Mouse (Mus musculus): ENCODE measurements around the gene Ldhc. TPM values are rescaled to one million over a fixed set of nuclear protein-coding genes. Genes with fewer than 3 reads are reported as not detected.
A peak's percentile ranks its signal among the peaks of the same experiment; 100 is the strongest.
"Not testable (repeated sequence)": the region's sequence is repeated elsewhere in the genome, so short reads cannot be mapped to it uniquely, and the experiment has no call there.

Gene Ldhc
- polyA plus RNA-seq, 1 experiment from 2014 or later = not detected

GRCm38 (mm10) chr7:46871988-46872387 is 11.0 kb downstream of the Ldhc start:
- Histone ChIP-seq H3K4me3 (no peak overlapping the region), H3K9ac (no peak overlapping the region), H3K4me2 (no peak overlapping the region), H3K36me3 (no peaks in the 10 kb centered on the region), H3K9me3 (no peaks in the 10 kb centered on the region), H3K4me1 (no peaks in the 10 kb centered on the region), H3K27me3 (replicated peaks) (no peaks in the 10 kb centered on the region), H3K27ac (replicated peaks) (no peak overlapping the region)
- WGBS = 60% methylated on average over 4 of the region's 4 CpGs
- no peak for ATAC-seq (ENCODE audit: extremely low read depth, insufficient number of reproducible peaks, low FRiP score, low TSS enrichment)

- H3K9me3 ChIP-seq = no peaks in the 10 kb centered on the region
- no peak overlapping the region for H3K4me3 ChIP-seq
- H3K27ac ChIP-seq (replicated peaks) = no peak overlapping the region
- WGBS = 52% methylated on average over 4 of the region's 4 CpGs
- H3K27me3 ChIP-seq (replicated peaks) = no peaks in the 10 kb centered on the region
- H3K4me2 ChIP-seq = no peak overlapping the region
- H3K4me1 ChIP-seq = no peaks in the 10 kb centered on the region
- no peaks in the 10 kb centered on the region for H3K36me3 ChIP-seq
- H3K9ac ChIP-seq = no peak overlapping the region
- ATAC-seq (ENCODE audit: extremely low read depth, insufficient number of reproducible peaks, low FRiP score, low TSS enrichment) = no peak
Measured at GRCm38 (mm10) chr7:46876841-46877240, 15.8 kb downstream of the Ldhc start.

- Histone ChIP-seq H3K27ac (replicated peaks) (no peak overlapping the region), H3K9me3 (no peaks in the 10 kb centered on the region), H3K27me3 (replicated peaks) (no peaks in the 10 kb centered on the region), H3K4me3 (no peak overlapping the region), H3K9ac (no peak overlapping the region), H3K4me1 (no peaks in the 10 kb centered on the region), H3K36me3 (no peaks in the 10 kb centered on the region), H3K4me2 (no peak overlapping the region)
- 56% methylated on average over 6 of the region's 6 CpGs for WGBS
- ATAC-seq (ENCODE audit: extremely low read depth, insufficient number of reproducible peaks, low FRiP score, low TSS enrichment) = no peak
Measured at GRCm38 (mm10) chr7:46877255-46877654, 16.3 kb downstream of the Ldhc start.

GRCm38 (mm10) chr7:46879851-46880250 is 18.8 kb downstream of the Ldhc start:
- WGBS = 89% methylated on average over 5 of the region's 5 CpGs
- ATAC-seq (ENCODE audit: extremely low read depth, insufficient number of reproducible peaks, low FRiP score, low TSS enrichment) = no peak
- H3K36me3 ChIP-seq = peaks cover 2% of the 10 kb centered on the region

GRCm38 (mm10) chr7:46880992-46881391 is 20.0 kb downstream of the Ldhc start:
- 52% methylated on average over 2 of the region's 2 CpGs for WGBS
- no peak overlapping the region for H3K9ac ChIP-seq
- no peak overlapping the region for H3K4me2 ChIP-seq
- no peak overlapping the region for H3K4me3 ChIP-seq
- no peak for ATAC-seq (ENCODE audit: extremely low read depth, insufficient number of reproducible peaks, low FRiP score, low TSS enrichment)
- no peak overlapping the region for H3K27ac ChIP-seq (replicated peaks)
- H3K27me3 ChIP-seq (replicated peaks) = no peaks in the 10 kb centered on the region
- no peaks in the 10 kb centered on the region for H3K9me3 ChIP-seq
- H3K4me1 ChIP-seq = no peaks in the 10 kb centered on the region
- H3K36me3 ChIP-seq = peaks cover 14% of the 10 kb centered on the region

More at GRCm38 (mm10) chr7:46879851-46880250, 18.8 kb downstream of the Ldhc start:
- H3K9ac ChIP-seq = no peak overlapping the region
- no peaks in the 10 kb centered on the region for H3K4me1 ChIP-seq
- no peaks in the 10 kb centered on the region for H3K9me3 ChIP-seq
- H3K4me3 ChIP-seq = no peak overlapping the region
- H3K4me2 ChIP-seq = no peak overlapping the region
- H3K27me3 ChIP-seq (replicated peaks) = no peaks in the 10 kb centered on the region
- H3K27ac ChIP-seq (replicated peaks) = no peak overlapping the region

GRCm38 (mm10) chr7:46881941-46882340 is 20.9 kb downstream of the Ldhc start:
- not testable (repeated sequence) for H3K4me2 ChIP-seq; H3K27ac ChIP-seq (replicated peaks); H3K27me3 ChIP-seq (replicated peaks); H3K9ac ChIP-seq; H3K4me3 ChIP-seq; H3K4me1 ChIP-seq; H3K9me3 ChIP-seq; ATAC-seq (ENCODE audit: extremely low read depth, insufficient number of reproducible peaks, low FRiP score, low TSS enrichment)
- H3K36me3 ChIP-seq = peaks cover 23% of the 10 kb centered on the region
- 74% methylated on average over 8 of the region's 8 CpGs for WGBS

- Histone ChIP-seq H3K27ac (replicated peaks) (no peak overlapping the region), H3K36me3 (peaks cover 37% of the 10 kb centered on the region), H3K9me3 (no peaks in the 10 kb centered on the region), H3K4me3 (no peak overlapping the region), H3K9ac (no peak overlapping the region), H3K4me2 (no peak overlapping the region), H3K27me3 (replicated peaks) (no peaks in the 10 kb centered on the region), H3K4me1 (no peaks in the 10 kb centered on the region)
- ATAC-seq (ENCODE audit: extremely low read depth, insufficient number of reproducible peaks, low FRiP score, low TSS enrichment) = no peak
- 68% methylated on average over 3 of the region's 3 CpGs for WGBS
Measured at GRCm38 (mm10) chr7:46883304-46883703, 22.3 kb downstream of the Ldhc start.

DNA sequence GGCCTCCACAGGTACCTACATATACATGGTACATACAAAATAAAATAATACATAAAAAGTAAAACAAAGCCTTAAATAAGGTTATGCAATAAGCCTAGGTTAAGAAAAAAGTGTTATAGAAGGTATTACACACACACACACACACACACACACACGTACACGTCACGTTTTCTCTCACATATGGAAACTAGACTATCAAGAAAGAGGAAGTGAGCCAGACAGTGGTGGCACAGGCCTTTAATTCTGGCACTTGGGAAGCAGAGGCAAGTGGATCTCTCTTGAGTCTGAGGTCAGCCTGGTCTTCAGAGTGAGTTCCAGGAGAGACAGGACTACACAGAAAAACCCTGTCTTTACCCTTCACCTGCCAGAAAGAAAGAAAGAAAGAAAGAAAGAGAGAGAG is 34.5 kb downstream of the Ldhc start:
- H3K36me3 ChIP-seq = peaks cover 98% of the 10 kb centered on the region
- no peak for ATAC-seq (ENCODE audit: extremely low read depth, insufficient number of reproducible peaks, low FRiP score, low TSS enrichment)
- no peak overlapping the region for H3K4me3 ChIP-seq
- H3K9ac ChIP-seq = no peak overlapping the region
- H3K4me1 ChIP-seq = no peaks in the 10 kb centered on the region
- whole genome bisulfite sequencing = 78% methylated on average over 3 of the region's 3 CpGs
- no peaks in the 10 kb centered on the region for H3K27me3 ChIP-seq (replicated peaks)
- no peak overlapping the region for H3K4me2 ChIP-seq
- no peaks in the 10 kb centered on the region for H3K9me3 ChIP-seq
- H3K27ac ChIP-seq (replicated peaks) = no peak overlapping the region

DNA sequence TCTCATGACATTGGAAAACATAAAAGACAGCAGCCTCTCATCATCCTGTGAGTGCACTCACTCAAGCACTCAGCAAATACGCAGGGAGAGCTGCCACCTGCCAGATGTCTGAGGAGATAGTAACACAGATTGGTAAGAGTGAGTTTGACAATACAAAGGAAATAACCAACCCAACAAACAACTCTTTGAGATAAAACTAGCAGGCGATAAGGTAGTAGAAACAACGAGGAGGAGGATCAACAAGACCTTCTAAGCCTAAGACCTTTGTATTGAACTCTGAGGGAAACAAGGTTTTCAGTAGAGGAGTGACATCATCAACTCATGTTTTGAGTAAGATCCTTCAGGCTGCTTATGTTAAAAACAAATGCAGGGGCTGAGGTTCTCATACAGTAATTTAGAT is 38.3 kb downstream of the Ldhc start:
- Histone ChIP-seq H3K9ac (no peak overlapping the region), H3K36me3 (peaks cover 96% of the 10 kb centered on the region), H3K4me3 (no peak overlapping the region), H3K27ac (replicated peaks) (no peak overlapping the region), H3K4me2 (no peak overlapping the region), H3K4me1 (peaks cover 6% of the 10 kb centered on the region; the same call in 1 of the 2 replicates), H3K9me3 (no peaks in the 10 kb centered on the region), H3K27me3 (replicated peaks) (no peaks in the 10 kb centered on the region)
- 75% methylated on average over 3 of the region's 3 CpGs for WGBS
- ATAC-seq (ENCODE audit: extremely low read depth, insufficient number of reproducible peaks, low FRiP score, low TSS enrichment) = no peak

DNA sequence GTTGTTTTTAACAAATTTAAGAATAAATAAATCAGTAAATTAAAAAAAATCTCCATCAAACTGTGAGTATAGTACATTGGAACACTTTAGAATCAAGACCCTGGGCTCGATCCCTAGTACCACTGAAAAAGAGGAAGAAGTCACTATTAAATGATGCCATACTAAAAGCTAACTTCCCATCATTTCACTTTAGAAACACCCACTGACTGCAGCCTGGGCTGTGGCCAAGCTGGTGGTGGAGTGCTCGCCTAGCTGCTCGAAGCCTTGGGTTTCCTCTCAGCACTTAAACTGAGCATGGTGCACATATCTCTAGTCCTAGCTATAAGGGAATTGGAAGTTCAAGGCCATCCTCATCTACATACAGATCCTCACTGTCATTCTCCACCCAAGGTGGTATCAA is 50.2 kb downstream of the Ldhc start:
- H3K9me3 ChIP-seq = no peaks in the 10 kb centered on the region
- no peaks in the 10 kb centered on the region for H3K27me3 ChIP-seq (replicated peaks)
- no peak overlapping the region for H3K4me2 ChIP-seq
- H3K36me3 ChIP-seq = peaks cover 78% of the 10 kb centered on the region
- H3K4me3 ChIP-seq = no peak overlapping the region
- no peak overlapping the region for H3K27ac ChIP-seq (replicated peaks)
- WGBS = 92% methylated on average over 3 of the region's 3 CpGs
- H3K4me1 ChIP-seq = 0 out of 2 replicates have a peak, but pooled peaks cover 3% of the 10 kb centered on the region
- no peak overlapping the region for H3K9ac ChIP-seq
- no peak for ATAC-seq (ENCODE audit: extremely low read depth, insufficient number of reproducible peaks, low FRiP score, low TSS enrichment)

DNA sequence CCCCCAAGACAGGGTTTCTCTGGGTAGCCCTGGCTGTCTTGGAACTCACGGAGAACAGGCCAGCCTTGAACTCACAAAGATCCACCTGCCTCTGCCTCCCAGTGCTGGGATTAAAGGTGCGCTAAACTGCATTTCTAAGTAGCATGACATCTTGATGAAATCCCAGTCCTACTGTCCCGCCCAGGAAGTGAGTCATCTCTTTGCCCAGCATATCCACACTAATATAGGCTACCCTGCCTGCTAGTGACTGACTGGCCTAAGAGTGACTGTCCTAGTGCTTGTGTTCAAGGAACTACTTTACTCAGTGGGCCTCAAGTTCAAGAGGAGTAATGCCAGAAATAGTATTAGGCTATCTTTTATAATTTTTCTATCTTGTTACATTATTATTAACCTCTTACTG is 55.4 kb downstream of the Ldhc start:
- H3K27ac ChIP-seq (replicated peaks) = no peak overlapping the region
- no peak overlapping the region for H3K4me3 ChIP-seq
- H3K4me2 ChIP-seq = no peak overlapping the region
- no peak overlapping the region for H3K9ac ChIP-seq
- no peak for ATAC-seq (ENCODE audit: extremely low read depth, insufficient number of reproducible peaks, low FRiP score, low TSS enrichment)
- peaks cover 36% of the 10 kb centered on the region for H3K4me1 ChIP-seq
- H3K9me3 ChIP-seq = no peaks in the 10 kb centered on the region
- H3K27me3 ChIP-seq (replicated peaks) = no peaks in the 10 kb centered on the region
- 78% methylated on average over 3 of the region's 3 CpGs for WGBS
- H3K36me3 ChIP-seq = peaks cover 33% of the 10 kb centered on the region

- Histone ChIP-seq H3K4me3 (peak overlapping the region; percentile 79), H3K9ac (peak overlapping the region; percentile 92), H3K9me3 (no peaks in the 10 kb centered on the region), H3K4me2 (peak overlapping the region; percentile 70), H3K4me1 (peaks cover 36% of the 10 kb centered on the region), H3K27me3 (replicated peaks) (no peaks in the 10 kb centered on the region), H3K27ac (replicated peaks) (peak overlapping the region; percentile 96), H3K36me3 (peaks cover 13% of the 10 kb centered on the region)
- 9% methylated on average over 13 of the region's 13 CpGs for WGBS
- no peak for ATAC-seq (ENCODE audit: extremely low read depth, insufficient number of reproducible peaks, low FRiP score, low TSS enrichment)
Measured at GRCm38 (mm10) chr7:46918678-46919371, 57.8 kb downstream of the Ldhc start.

Measured in heart, embryonic 13.5 days (tissue).